Mouse (Mus musculus): ENCODE data around the gene Zswim4.

DNA sequence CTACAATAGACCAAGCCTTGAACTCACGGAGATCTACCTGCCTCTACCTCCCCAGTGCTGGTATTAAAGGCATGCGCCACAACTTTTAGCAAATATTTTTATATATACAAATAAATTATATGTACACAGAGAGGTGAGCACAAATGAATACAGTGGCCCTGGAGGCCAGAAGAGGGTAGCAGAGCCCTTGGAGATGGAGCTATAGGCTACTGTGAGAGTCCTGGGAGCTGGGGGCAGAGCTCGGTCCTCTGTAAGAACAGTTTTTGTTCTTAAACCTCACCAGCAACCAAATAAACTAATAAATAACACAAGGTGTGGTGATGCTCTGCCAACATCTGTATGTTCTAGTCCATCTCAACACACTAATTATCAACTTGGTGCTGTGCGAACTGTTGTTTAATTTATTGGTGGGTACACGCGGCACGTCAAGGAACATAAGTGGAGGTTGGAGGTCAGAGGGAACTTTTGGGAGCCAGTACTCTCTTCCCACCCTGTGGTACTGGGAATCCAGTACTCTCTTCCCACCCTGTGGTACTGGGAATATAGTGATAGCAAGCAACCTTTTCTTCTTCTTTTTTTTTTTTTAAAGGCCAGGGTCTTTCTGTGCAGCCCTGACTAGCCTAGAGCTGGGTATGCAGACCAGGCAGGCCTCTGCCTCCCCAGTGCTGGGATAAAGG, 46.5 kb downstream of the Zswim4 start:
- TF ChIP-seq CTCF (IDR thresholded peaks at IDR 0.05; ENCODE audit: extremely low read depth, insufficient read depth, insufficient read length, insufficient replicate concordance) (no peak), POLR2A (IDR thresholded peaks at IDR 0.05; ENCODE audit: low read depth, low read length) (no peak)
